Mouse (Mus musculus) small intestine, adult 2 months (tissue): ENCODE measurements around the gene Mafk.
A peak's percentile ranks its signal among the peaks of the same experiment; 100 is the strongest.

ENCODE experiments used
- CTCF ChIP-seq: fragments of 200-500 bp; IDR thresholded peaks from 2 replicates; pipeline ENCODE4 v1.5.1; 2012; ENCODE audit warnings: low read depth, mild to moderate bottlenecking, control low read depth, inconsistent platforms, low read length, moderate library complexity, mixed read lengths; ENCODE audit not compliant: insufficient replicate concordance, insufficient read length; ENCODE audit errors: extremely low read depth
- POLR2A ChIP-seq: fragments of 200-500 bp; IDR thresholded peaks from 2 replicates; pipeline ENCODE4 v1.6.1; 2012; ENCODE audit warnings: low read depth, mild to moderate bottlenecking, control low read depth, inconsistent platforms, low read length, moderate library complexity

DNA sequence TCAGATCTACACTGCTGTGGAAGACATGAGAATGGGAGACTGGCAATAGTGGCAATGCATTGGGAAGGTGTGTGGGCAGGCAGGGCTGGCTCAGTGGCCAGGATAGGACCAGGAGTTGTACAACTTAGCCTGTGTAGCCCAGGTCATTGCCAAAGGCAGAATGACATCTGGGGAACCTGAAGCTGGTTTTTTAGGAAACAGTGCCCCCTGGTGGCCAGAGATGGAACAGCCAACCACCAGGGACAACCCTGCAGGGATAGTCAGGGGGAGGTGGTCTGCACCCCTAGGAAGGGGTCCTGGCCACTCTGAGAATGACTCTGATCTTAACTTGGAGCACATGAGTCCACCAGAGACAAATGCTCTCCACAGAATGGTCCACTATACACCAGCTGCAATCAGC is 40.8 kb upstream of the Mafk start:
- TF ChIP-seq POLR2A, result no peak
- TF ChIP-seq CTCF, result peak; percentile 91
